Mouse (Mus musculus): ENCODE results near the gene Dph1. TPM values are rescaled to one million over a fixed set of nuclear protein-coding genes. Genes with fewer than 3 reads are reported as not detected.
A peak's percentile ranks its signal among the peaks of the same experiment; 100 is the strongest.

Dph1 gene
- polyA plus RNA-seq, 1 experiment from 2014 or later, result 24.9 TPM

- peak overlapping the region; percentile 51 for H3K27ac ChIP-seq (replicated peaks)
These were observed 57.6 kb downstream of the Dph1 start for GRCm38 (mm10) chr11:75133391-75133790.

GRCm38 (mm10) chr11:75132278-75132677, 58.8 kb downstream of the Dph1 start:
- WGBS, result 92% methylated on average over 5 of the region's 5 CpGs
- peaks cover 42% of the 10 kb centered on the region for H3K4me1 ChIP-seq
- H3K27ac ChIP-seq (replicated peaks), result no peak overlapping the region
- no peaks in the 10 kb centered on the region for H3K27me3 ChIP-seq (replicated peaks; ENCODE audit: low read depth, poor library complexity, severe bottlenecking)
- no peaks in the 10 kb centered on the region for H3K9me3 ChIP-seq
- no peak overlapping the region for H3K4me3 ChIP-seq
- H3K36me3 ChIP-seq (replicated peaks), result peaks cover 3% of the 10 kb centered on the region; the same call in 1 of the 2 replicates
- DNase-seq (ENCODE audit: low spot score), result no peak

More at GRCm38 (mm10) chr11:75133391-75133790, 57.6 kb downstream of the Dph1 start:
- H3K4me1 ChIP-seq, result peaks cover 53% of the 10 kb centered on the region
- H3K36me3 ChIP-seq (replicated peaks), result peaks cover 10% of the 10 kb centered on the region
- 89% methylated on average over 5 of the region's 5 CpGs for WGBS
- no peaks in the 10 kb centered on the region for H3K9me3 ChIP-seq
- H3K4me3 ChIP-seq, result no peak overlapping the region
- no peaks in the 10 kb centered on the region for H3K27me3 ChIP-seq (replicated peaks; ENCODE audit: low read depth, poor library complexity, severe bottlenecking)
- DNase-seq (ENCODE audit: low spot score), result no peak

- Histone ChIP-seq H3K4me1 (peaks cover 32% of the 10 kb centered on the region), H3K9me3 (no peaks in the 10 kb centered on the region), H3K27me3 (replicated peaks; ENCODE audit: low read depth, poor library complexity, severe bottlenecking) (no peaks in the 10 kb centered on the region), H3K4me3 (no peak overlapping the region), H3K27ac (replicated peaks) (no peak overlapping the region), H3K36me3 (replicated peaks) (0 out of 2 replicates have a peak, but pooled peaks cover 2% of the 10 kb centered on the region)
- 86% methylated on average over 4 of the region's 4 CpGs for WGBS
- no peak for DNase-seq (ENCODE audit: low spot score)
These were observed 59.7 kb downstream of the Dph1 start for GRCm38 (mm10) chr11:75131300-75131699.

- Histone ChIP-seq H3K27me3 (replicated peaks; ENCODE audit: low read depth, poor library complexity, severe bottlenecking) (no peaks in the 10 kb centered on the region), H3K27ac (replicated peaks) (no peak overlapping the region), H3K9me3 (no peaks in the 10 kb centered on the region), H3K4me3 (no peak overlapping the region), H3K36me3 (replicated peaks) (0 out of 2 replicates have a peak, but pooled peaks cover 2% of the 10 kb centered on the region), H3K4me1 (peaks cover 17% of the 10 kb centered on the region)
- DNase-seq (ENCODE audit: low spot score), result no peak
- WGBS, result 95% methylated on average over 6 of the region's 6 CpGs
These were observed 61.6 kb downstream of the Dph1 start for GRCm38 (mm10) chr11:75129481-75129880.

MicroRNAs within 50 kb of the gene (microRNA counts, 519-probe panel; counts per million panel counts)
- 2,366 counts per million, percentile 64 among the panel's probes with 10 or more counts for microRNA mmu-miR-132
- microRNA mmu-miR-212, result 188 counts per million, percentile 57 among the panel's probes with 10 or more counts

Small RNA genes within 50 kb of the gene (microRNA-seq; reads per million reads assigned to microRNA genes)
- gene Mir132, result 63.1 reads per million, percentile 44 among the genes with 10 or more reads in this experiment
- gene Mir212, result 7.6 reads per million, percentile 18 among the genes with 10 or more reads in this experiment

Other genes starting within 250 kb of the Dph1 start
- gene Hic1, start 21.7 kb downstream of the Dph1 start, polyA plus RNA-seq (2016; fragmentation: Nextera tagmentation; extraction: Ambion mirVana), result 0.23 and 1.3 TPM in 2 replicates
- 35.4 and 36.7 TPM in 2 replicates for gene Ovca2, start 12.4 kb downstream of the Dph1 start, polyA plus RNA-seq (2016; fragmentation: Nextera tagmentation; extraction: Ambion mirVana)
- gene Rtn4rl1, start 2.5 kb upstream of the Dph1 start, polyA plus RNA-seq (2016; fragmentation: Nextera tagmentation; extraction: Ambion mirVana), result 1.5 and 2.1 TPM in 2 replicates
- gene Rpa1, start 157.1 kb upstream of the Dph1 start, polyA plus RNA-seq (2016; fragmentation: Nextera tagmentation; extraction: Ambion mirVana), result 192 and 201 TPM in 2 replicates
- gene Smyd4, start 157.2 kb upstream of the Dph1 start, polyA plus RNA-seq (2016; fragmentation: Nextera tagmentation; extraction: Ambion mirVana), result 18.2 TPM in 2 replicates
- 211 and 216 TPM in 2 replicates for gene Serpinf1, start 231.5 kb upstream of the Dph1 start, polyA plus RNA-seq (2016; fragmentation: Nextera tagmentation; extraction: Ambion mirVana)
- gene Serpinf2, start 248.3 kb upstream of the Dph1 start, polyA plus RNA-seq (2016; fragmentation: Nextera tagmentation; extraction: Ambion mirVana), result not detected in 2 replicates

Data from embryonic facial prominence, embryonic 10.5 days (tissue).